Mouse (Mus musculus) forebrain, embryonic 15.5 days (tissue): ENCODE measurements at regions not wholly inside any gene's neighbourhood (a gene's known extent, or its start where the extent isn't known, plus 50 kb on each side); places are given as distances from the start of the nearest gene placed in this dataset.

Experiments used
- ATAC-seq: fragments of 200-750 bp; cut with Nextera tagmentation; replicated peaks from 2 replicates; pipeline ENCODE4 v1.8.0; 2017; ENCODE audit warnings: mild to moderate bottlenecking, moderate TSS enrichment, moderate library complexity
- H3K27ac ChIP-seq: fragments of 300-500 bp; sonication (generic); replicated peaks from 2 replicates; pipeline ENCODE4 v1.5.1; 2015; ENCODE audit warnings: mild to moderate bottlenecking, inconsistent platforms
- H3K27me3 ChIP-seq: fragments of 300-500 bp; sonication (generic); 2 replicates; pipeline ENCODE4 v1.6.1; 2015; ENCODE audit warnings: inconsistent platforms
- H3K36me3 ChIP-seq: fragments of 300-500 bp; sonication (generic); 2 replicates; pipeline ENCODE4 v1.6.1; 2015; ENCODE audit warnings: mild to moderate bottlenecking, inconsistent platforms
- H3K4me1 ChIP-seq: fragments of 300-500 bp; sonication (generic); 2 replicates; pipeline ENCODE4 v1.6.1; 2015; ENCODE audit warnings: inconsistent platforms
- H3K4me2 ChIP-seq: fragments of 300-500 bp; sonication (generic); replicated peaks from 2 replicates; pipeline ENCODE4 v1.6.1; 2015; ENCODE audit warnings: mild to moderate bottlenecking, inconsistent platforms
- H3K4me3 ChIP-seq: fragments of 300-500 bp; sonication (generic); 2 replicates; pipeline ENCODE4 v1.5.1; 2015; ENCODE audit warnings: mild to moderate bottlenecking, inconsistent platforms
- H3K9ac ChIP-seq: fragments of 300-500 bp; sonication (generic); replicated peaks from 2 replicates; pipeline ENCODE4 v1.6.1; 2015; ENCODE audit warnings: mild to moderate bottlenecking, inconsistent platforms
- H3K9me3 ChIP-seq: fragments of 300-500 bp; sonication (generic); 2 replicates; pipeline ENCODE4 v1.6.1; 2016; ENCODE audit warnings: inconsistent platforms
- WGBS: fragments of 180-500 bp; shearing (Covaris S2); methylation state at CpG from one replicate; pipeline ENCODE4 v1.1.7; 2015; ENCODE audit warnings: mixed read lengths; 5-methylcytosine and 5-hydroxymethylcytosine counted together

- no peak overlapping the region for H3K4me2 ChIP-seq
- 66% methylated on average over 4 of the region's 4 CpGs for WGBS
- no peak overlapping the region for H3K9ac ChIP-seq
- ATAC-seq: no peak
- H3K27me3 ChIP-seq: no peaks in the 10 kb centered on the region
- H3K36me3 ChIP-seq: no peaks in the 10 kb centered on the region
- no peak overlapping the region for H3K4me3 ChIP-seq
- H3K4me1 ChIP-seq: peaks cover 24% of the 10 kb centered on the region
- no peak overlapping the region; the same call in 1 of the 2 replicates for H3K27ac ChIP-seq
- no peaks in the 10 kb centered on the region for H3K9me3 ChIP-seq
Measured at GRCm38 (mm10) chr12:27648602-27649001, 306.2 kb upstream of the Sox11 start.

- peak; percentile 88 for ATAC-seq
- no peaks in the 10 kb centered on the region for H3K27me3 ChIP-seq
- H3K9ac ChIP-seq: no peak overlapping the region
- H3K4me1 ChIP-seq: peaks cover 22% of the 10 kb centered on the region
- H3K27ac ChIP-seq: peak overlapping the region; percentile 87
- no peaks in the 10 kb centered on the region for H3K36me3 ChIP-seq
- H3K4me2 ChIP-seq: no peak overlapping the region
- WGBS: 9% methylated on average over 11 of the region's 11 CpGs
- no peak overlapping the region for H3K4me3 ChIP-seq
- H3K9me3 ChIP-seq: no peaks in the 10 kb centered on the region
Measured at GRCm38 (mm10) chr12:27646497-27647307, 304.3 kb upstream of the Sox11 start.

GRCm38 (mm10) chr12:27619616-27620015 is 277.2 kb upstream of the Sox11 start:
- Histone ChIP-seq H3K36me3 (no peaks in the 10 kb centered on the region), H3K9ac (no peak overlapping the region), H3K4me1 (no peaks in the 10 kb centered on the region), H3K4me2 (no peak overlapping the region), H3K27me3 (no peaks in the 10 kb centered on the region), H3K4me3 (no peak overlapping the region), H3K9me3 (no peaks in the 10 kb centered on the region), H3K27ac (no peak overlapping the region)
- no peak for ATAC-seq
- 83% methylated on average over 5 of the region's 5 CpGs for WGBS

GRCm38 (mm10) chr12:27604061-27604679 is 261.8 kb upstream of the Sox11 start:
- H3K4me2 ChIP-seq: no peak overlapping the region
- no peak for ATAC-seq
- no peaks in the 10 kb centered on the region for H3K36me3 ChIP-seq
- 68% methylated on average over 1 of the region's 1 CpGs for WGBS
- peaks cover under 1% of the 10 kb centered on the region; the same call in 1 of the 2 replicates for H3K4me1 ChIP-seq
- H3K27me3 ChIP-seq: no peaks in the 10 kb centered on the region
- no peak overlapping the region for H3K9ac ChIP-seq
- no peaks in the 10 kb centered on the region; the same call in 1 of the 2 replicates for H3K9me3 ChIP-seq
- H3K27ac ChIP-seq: no peak overlapping the region
- H3K4me3 ChIP-seq: no peak overlapping the region

- H3K4me2 ChIP-seq: no peak overlapping the region
- H3K4me3 ChIP-seq: no peak overlapping the region
- H3K27ac ChIP-seq: no peak overlapping the region
- WGBS: 33% methylated on average over 8 of the region's 8 CpGs
- H3K9me3 ChIP-seq: no peaks in the 10 kb centered on the region; the same call in 1 of the 2 replicates
- H3K36me3 ChIP-seq: no peaks in the 10 kb centered on the region
- no peak for ATAC-seq
- H3K27me3 ChIP-seq: no peaks in the 10 kb centered on the region
- peaks cover 23% of the 10 kb centered on the region for H3K4me1 ChIP-seq
- H3K9ac ChIP-seq: no peak overlapping the region
Measured at GRCm38 (mm10) chr12:27599149-27599548, 256.8 kb upstream of the Sox11 start.

- Histone ChIP-seq H3K27me3 (no peaks in the 10 kb centered on the region), H3K4me3 (no peak overlapping the region), H3K9me3 (no peaks in the 10 kb centered on the region), H3K36me3 (no peaks in the 10 kb centered on the region), H3K4me2 (peak overlapping the region; percentile 3; the same call in 1 of the 2 replicates), H3K4me1 (peaks cover 23% of the 10 kb centered on the region), H3K27ac (peak overlapping the region; percentile 80), H3K9ac (no peak overlapping the region)
- 29% methylated on average over 7 of the region's 7 CpGs for WGBS
- 0 out of 2 replicates have a peak, but pooled peaks have one; percentile 43 for ATAC-seq
Measured at GRCm38 (mm10) chr12:27597878-27598277, 255.5 kb upstream of the Sox11 start.

- peak overlapping the region; percentile 3; the same call in 1 of the 2 replicates for H3K4me2 ChIP-seq
- ATAC-seq: no peak
- H3K27ac ChIP-seq: peak overlapping the region; percentile 80
- 17% methylated on average over 3 of the region's 3 CpGs for WGBS
- H3K4me3 ChIP-seq: no peak overlapping the region
- peak overlapping the region; percentile 22; the same call in 1 of the 2 replicates for H3K9ac ChIP-seq
- H3K27me3 ChIP-seq: no peaks in the 10 kb centered on the region
- H3K36me3 ChIP-seq: no peaks in the 10 kb centered on the region
- H3K4me1 ChIP-seq: peaks cover 23% of the 10 kb centered on the region
- no peaks in the 10 kb centered on the region for H3K9me3 ChIP-seq
Measured at GRCm38 (mm10) chr12:27597322-27597721, 254.9 kb upstream of the Sox11 start.

GRCm38 (mm10) chr12:27595576-27595975 is 253.2 kb upstream of the Sox11 start:
- ATAC-seq: no peak
- WGBS: 47% methylated on average over 2 of the region's 2 CpGs
- no peak overlapping the region for H3K27ac ChIP-seq
- peaks cover 23% of the 10 kb centered on the region for H3K4me1 ChIP-seq
- H3K4me2 ChIP-seq: no peak overlapping the region
- H3K4me3 ChIP-seq: no peak overlapping the region
- H3K27me3 ChIP-seq: no peaks in the 10 kb centered on the region
- no peaks in the 10 kb centered on the region for H3K9me3 ChIP-seq
- no peak overlapping the region for H3K9ac ChIP-seq
- no peaks in the 10 kb centered on the region for H3K36me3 ChIP-seq

GRCm38 (mm10) chr12:27593436-27593835 is 251.1 kb upstream of the Sox11 start:
- no peak for ATAC-seq
- no peak overlapping the region for H3K27ac ChIP-seq
- peaks cover 16% of the 10 kb centered on the region for H3K4me1 ChIP-seq
- WGBS: 55% methylated on average over 1 of the region's 1 CpGs
- H3K9ac ChIP-seq: no peak overlapping the region
- H3K4me2 ChIP-seq: no peak overlapping the region
- H3K4me3 ChIP-seq: no peak overlapping the region
- no peaks in the 10 kb centered on the region for H3K27me3 ChIP-seq
- H3K36me3 ChIP-seq: no peaks in the 10 kb centered on the region
- no peaks in the 10 kb centered on the region for H3K9me3 ChIP-seq

- Histone ChIP-seq H3K4me2 (no peak overlapping the region), H3K4me1 (peaks cover 13% of the 10 kb centered on the region), H3K9ac (no peak overlapping the region), H3K27me3 (no peaks in the 10 kb centered on the region), H3K36me3 (no peaks in the 10 kb centered on the region), H3K27ac (peak overlapping the region; percentile 65; the same call in 1 of the 2 replicates), H3K4me3 (no peak overlapping the region), H3K9me3 (no peaks in the 10 kb centered on the region)
- 60% methylated on average over 3 of the region's 3 CpGs for WGBS
- peak; percentile 19; the same call in 1 of the 2 replicates for ATAC-seq
Measured at GRCm38 (mm10) chr12:27576109-27576700, 233.8 kb upstream of the Sox11 start.

GRCm38 (mm10) chr12:27575629-27576028 is 233.3 kb upstream of the Sox11 start:
- no peak overlapping the region for H3K4me2 ChIP-seq
- no peaks in the 10 kb centered on the region for H3K27me3 ChIP-seq
- no peak overlapping the region for H3K9ac ChIP-seq
- ATAC-seq: peak; percentile 72; the same call in 1 of the 2 replicates
- H3K4me1 ChIP-seq: peaks cover 13% of the 10 kb centered on the region
- WGBS: 14% methylated on average over 7 of the region's 7 CpGs
- H3K36me3 ChIP-seq: no peaks in the 10 kb centered on the region
- no peak overlapping the region for H3K4me3 ChIP-seq
- peak overlapping the region; percentile 58 for H3K27ac ChIP-seq
- no peaks in the 10 kb centered on the region for H3K9me3 ChIP-seq

GRCm38 (mm10) chr12:27567250-27567649 is 224.9 kb upstream of the Sox11 start:
- Histone ChIP-seq H3K9me3 (no peaks in the 10 kb centered on the region), H3K27me3 (no peaks in the 10 kb centered on the region), H3K4me2 (no peak overlapping the region), H3K4me1 (peaks cover 41% of the 10 kb centered on the region), H3K27ac (peak overlapping the region; percentile 93), H3K9ac (no peak overlapping the region), H3K36me3 (no peaks in the 10 kb centered on the region), H3K4me3 (no peak overlapping the region)
- 52% methylated on average over 3 of the region's 3 CpGs for WGBS
- ATAC-seq: no peak
